Mouse (Mus musculus) CH12.LX (cell line): ENCODE results near the gene Dnm1. TPM values are rescaled to one million over a fixed set of nuclear protein-coding genes. Genes with fewer than 3 reads are reported as not detected.

Experiments
- DNase-seq: peaks from one replicate; pipeline ENCODE4 v3.0.0-alpha.2; 2013; ENCODE audit errors: extremely low read depth
- H3K27ac ChIP-seq: 2 replicates; pipeline ENCODE4 v1.5.1; 2012; ENCODE audit warnings: low read depth, mild to moderate bottlenecking, control low read depth, moderate library complexity; ENCODE audit not compliant: insufficient read depth
- H3K27me3 ChIP-seq: replicated peaks from 2 replicates; pipeline ENCODE3; 2012; ENCODE audit warnings: inconsistent platforms
- H3K36me3 ChIP-seq, 2 experiments: replicated peaks in 1 of 2; 2 replicates each; pipeline versions ENCODE3 to v1.6.1; 2012; ENCODE audit warnings: inconsistent platforms in 1 of 2, low read length in 1 of 2, mild to moderate bottlenecking in 1 of 2, mixed read lengths in 1 of 2, moderate library complexity in 1 of 2; ENCODE audit not compliant: control insufficient read depth in 1 of 2, insufficient read depth in 1 of 2
- H3K4me1 ChIP-seq, 2 experiments: 2 replicates each; pipeline ENCODE4 v1.6.1; 2012; ENCODE audit warnings: inconsistent platforms in 1 of 2, moderate library complexity in 1 of 2; ENCODE audit not compliant: insufficient read depth in 2 of 2, control insufficient read depth in 1 of 2
- H3K4me2 ChIP-seq: 2 replicates; pipeline ENCODE4 v1.6.1; 2012; ENCODE audit warnings: low read depth, mild to moderate bottlenecking, control low read depth; ENCODE audit not compliant: poor library complexity, insufficient read depth, severe bottlenecking
- H3K4me3 ChIP-seq, 3 experiments: fragments of 150-350 bp in 1 of 3; sonication (generic) in 1 of 3; replicated peaks in 1 of 3; 2 replicates each; pipeline versions ENCODE3 to v1.5.1; 2011 to 2012; ENCODE audit warnings: low read depth in 2 of 3, low read length in 2 of 3, mild to moderate bottlenecking in 2 of 3, moderate library complexity in 2 of 3, control low read depth in 1 of 3, improper control_type of control experiment in 1 of 3, inconsistent platforms in 1 of 3, mixed read lengths in 1 of 3; ENCODE audit not compliant: poor library complexity in 1 of 3
- H3K79me2 ChIP-seq: replicated peaks from 2 replicates; pipeline ENCODE4 v1.6.1; 2012; ENCODE audit warnings: mild to moderate bottlenecking, moderate library complexity; ENCODE audit not compliant: control insufficient read depth, poor library complexity, insufficient read depth, severe bottlenecking; ENCODE audit errors: extremely low read depth
- H3K9ac ChIP-seq: 2 replicates; pipeline ENCODE4 v1.6.1; 2012; ENCODE audit warnings: low read depth, mild to moderate bottlenecking, control low read depth, moderate library complexity; ENCODE audit not compliant: insufficient read depth
- H3K9me3 ChIP-seq: replicated peaks from 2 replicates; pipeline ENCODE3; 2012; ENCODE audit warnings: low read length, inconsistent platforms, mixed read lengths
- E2F4 ChIP-seq: IDR thresholded peaks from 2 replicates; pipeline ENCODE4 v1.6.1; 2011; ENCODE audit warnings: low read depth, low read length, improper control_type of control experiment; ENCODE audit not compliant: insufficient replicate concordance
- EP300 ChIP-seq: IDR thresholded peaks from 2 replicates; pipeline ENCODE4 v1.6.1; 2011; ENCODE audit warnings: low read length, improper control_type of control experiment
- ETS1 ChIP-seq: conservative IDR thresholded peaks from 2 replicates; pipeline ENCODE4 v1.6.1; 2012; ENCODE audit warnings: low read depth, mild to moderate bottlenecking, inconsistent platforms, low read length, improper control_type of control experiment, moderate library complexity
- GABPA ChIP-seq: IDR thresholded peaks from 2 replicates; pipeline ENCODE4 v1.6.1; 2012; ENCODE audit warnings: low read depth, low read length, improper control_type of control experiment, inconsistent platforms; ENCODE audit not compliant: insufficient replicate concordance
- HCFC1 ChIP-seq: IDR thresholded peaks from 2 replicates; pipeline ENCODE4 v1.6.1; 2012; ENCODE audit warnings: low read depth, mild to moderate bottlenecking, inconsistent platforms, low read length, improper control_type of control experiment
- JUN ChIP-seq: IDR thresholded peaks from 2 replicates; pipeline ENCODE4 v1.6.1; 2011; ENCODE audit warnings: low read depth, mild to moderate bottlenecking, low read length, improper control_type of control experiment, moderate library complexity; ENCODE audit not compliant: insufficient read depth
- MAFK ChIP-seq: IDR thresholded peaks from 2 replicates; pipeline ENCODE4 v1.6.1; 2011; ENCODE audit warnings: low read length, improper control_type of control experiment; ENCODE audit not compliant: insufficient replicate concordance
- MAX ChIP-seq: IDR thresholded peaks from 2 replicates; pipeline ENCODE4 v1.6.1; 2011; ENCODE audit warnings: low read length, improper control_type of control experiment
- MEF2A ChIP-seq: IDR thresholded peaks from 2 replicates; pipeline ENCODE4 v1.6.1; 2014; ENCODE audit warnings: low read depth, mild to moderate bottlenecking, inconsistent platforms, low read length, improper control_type of control experiment, borderline replicate concordance
- NELFE ChIP-seq: IDR thresholded peaks from 2 replicates; pipeline ENCODE4 v1.6.1; 2011; ENCODE audit warnings: low read depth, low read length, improper control_type of control experiment
- NRF1 ChIP-seq: IDR thresholded peaks from 2 replicates; pipeline ENCODE4 v1.6.1; 2014; ENCODE audit warnings: low read depth, mild to moderate bottlenecking, inconsistent platforms, low read length, improper control_type of control experiment, moderate library complexity
- PAX5 ChIP-seq: IDR thresholded peaks from 2 replicates; pipeline ENCODE4 v1.6.1; 2012; ENCODE audit warnings: low read length, inconsistent platforms, mixed read lengths
- SIN3A ChIP-seq: IDR thresholded peaks from 2 replicates; pipeline ENCODE4 v1.6.1; 2012; ENCODE audit warnings: low read length, improper control_type of control experiment, inconsistent platforms
- SMC3 ChIP-seq: IDR thresholded peaks from 2 replicates; pipeline ENCODE4 v1.6.1; 2011; ENCODE audit warnings: low read depth, low read length, improper control_type of control experiment
- UBTF ChIP-seq: IDR thresholded peaks from 2 replicates; pipeline ENCODE4 v1.6.1; 2012; ENCODE audit warnings: low read depth, mild to moderate bottlenecking, inconsistent platforms, low read length, improper control_type of control experiment, moderate library complexity
- USF2 ChIP-seq: conservative IDR thresholded peaks from 2 replicates; pipeline ENCODE4 v1.6.1; 2011; ENCODE audit warnings: low read depth, low read length, improper control_type of control experiment
- ZC3H11A ChIP-seq: IDR thresholded peaks from 2 replicates; pipeline ENCODE4 v1.6.1; 2012; ENCODE audit warnings: low read depth, mild to moderate bottlenecking, inconsistent platforms, low read length, improper control_type of control experiment
- ZMIZ1 ChIP-seq: IDR thresholded peaks from 2 replicates; pipeline ENCODE4 v1.6.1; 2012; ENCODE audit warnings: low read depth, mild to moderate bottlenecking, inconsistent platforms, low read length, improper control_type of control experiment
- dilution Hi-C: fragments of 300-500 bp; cut with MboI; formaldehyde crosslinking; loops from 2 replicates; pipeline ENCODE4 v1.14.3; 2020; ENCODE audit warnings: low sequenced_read_pairs; ENCODE audit not compliant: extremely low pct_unique_long_range_greater_than_20kb, extremely low pct_ligation_motif_present
- in situ Hi-C: fragments of 300-500 bp; cut with MboI; formaldehyde crosslinking; loops from 3 replicates; pipeline ENCODE4 v1.14.3; 2019; ENCODE audit warnings: low sequenced_read_pairs, low pct_ligation_motif_present, low pct_unique_long_range_greater_than_20kb, mixed read lengths
- polyA plus RNA-seq: library from polyadenylated mRNA; unstranded; fragments of >175 nt; gene quantifications from 2 replicates; pipeline ENCODE4 v1.2.1, GENCODE M21; 2012; ENCODE audit warnings: low read depth; ENCODE audit not compliant: insufficient read length
- total RNA-seq, 2 experiments: library from RNA; depleted of rRNA; stranded (reverse); fragments of 300-350 nt in 1 of 2; fragments of >200 nt in 1 of 2; gene quantifications; 2 replicates each; pipeline ENCODE4 v1.2.3; 2012 to 2014

The Dnm1 gene
- total and polyA plus RNA-seq, 3 experiments, result 0.25 TPM; not detected in 2

GRCm38 (mm10) chr2:32389157-32389556 is 36.0 kb upstream of the Dnm1 start:
- H3K4me2 ChIP-seq, result no peak overlapping the region
- H3K27me3 ChIP-seq, result peaks cover 86% of the 10 kb centered on the region
- H3K27ac ChIP-seq, result no peak overlapping the region
- no peaks in the 10 kb centered on the region for H3K36me3 ChIP-seq
- no peaks in the 10 kb centered on the region; a peak in 1 of 4 replicates for H3K4me1 ChIP-seq
- in situ Hi-C loops (no loop called here), dilution Hi-C loops (no loop called here)
- no peak overlapping the region for H3K9ac ChIP-seq
- no peak overlapping the region for H3K4me3 ChIP-seq
- H3K9me3 ChIP-seq, result peaks cover 4% of the 10 kb centered on the region
- H3K79me2 ChIP-seq, result no peaks in the 10 kb centered on the region
- no peak for DNase-seq
- TF ChIP-seq UBTF, result no peak
- no peak for TF ChIP-seq NRF1
- TF ChIP-seq SIN3A, result no peak

GRCm38 (mm10) chr2:32387706-32388490 is 34.8 kb upstream of the Dnm1 start, which contains the start of gene Lcn2:
Lcn2 (minus strand) TSS chr2:32388252.
- Histone ChIP-seq H3K4me1 (no peaks in the 10 kb centered on the region; a peak in 1 of 4 replicates), H3K4me2 (no peak within 1 kb of the TSS), H3K27ac (no peak within 1 kb of the TSS), H3K27me3 (peaks cover 91% of the 10 kb centered on the region), H3K4me3 (no peak within 1 kb of the TSS), H3K79me2 (no peaks in the 10 kb centered on the region), H3K9ac (no peak within 1 kb of the TSS), H3K9me3 (no peaks in the 10 kb centered on the region), H3K36me3 (no peaks in the 10 kb centered on the region)
- DNase-seq, result no peak
- TF ChIP-seq MEF2A, result no peak
- no peak for TF ChIP-seq ZC3H11A
- TF ChIP-seq USF2, result no peak
- TF ChIP-seq SMC3, result no peak
- TF ChIP-seq GABPA, result no peak
- no peak for TF ChIP-seq MAX
- no peak for TF ChIP-seq HCFC1
- TF ChIP-seq ETS1, result no peak
- TF ChIP-seq PAX5, result no peak
- no peak for TF ChIP-seq JUN
- no peak for TF ChIP-seq ZMIZ1
- TF ChIP-seq EP300, result no peak
- no peak for TF ChIP-seq E2F4
- TF ChIP-seq NELFE, result no peak
- no peak for TF ChIP-seq MAFK
- dilution Hi-C loops, result no loop called here
- in situ Hi-C loops, result no loop called here
